Mouse (Mus musculus) adrenal gland, postnatal 4 days (tissue): ENCODE measurements around the gene Ssbp4. TPM values are rescaled to one million over a fixed set of nuclear protein-coding genes. Genes with fewer than 3 reads are reported as not detected.

Experiments used
- DNase-seq, 2 experiments: peaks; one replicate each; pipeline ENCODE4 v3.0.0; 2021 to 2022; ENCODE audit warnings: low spot score in 2 of 2, mixed read lengths in 2 of 2
- total RNA-seq, 2 experiments: library from RNA; stranded (reverse); gene quantifications; 2 replicates each; pipeline ENCODE4 v1.2.3; 2021

Gene Ssbp4
- total RNA-seq, 2 experiments from 2014 or later = 137 to 154 TPM

GRCm38 (mm10) chr8:70632346-70632892 is 23.7 kb upstream of the Ssbp4 start, which contains the start of gene Gdf15:
TSS of gene Gdf15 (minus strand) at chr8:70632456.
- no peak for DNase-seq

DNA sequence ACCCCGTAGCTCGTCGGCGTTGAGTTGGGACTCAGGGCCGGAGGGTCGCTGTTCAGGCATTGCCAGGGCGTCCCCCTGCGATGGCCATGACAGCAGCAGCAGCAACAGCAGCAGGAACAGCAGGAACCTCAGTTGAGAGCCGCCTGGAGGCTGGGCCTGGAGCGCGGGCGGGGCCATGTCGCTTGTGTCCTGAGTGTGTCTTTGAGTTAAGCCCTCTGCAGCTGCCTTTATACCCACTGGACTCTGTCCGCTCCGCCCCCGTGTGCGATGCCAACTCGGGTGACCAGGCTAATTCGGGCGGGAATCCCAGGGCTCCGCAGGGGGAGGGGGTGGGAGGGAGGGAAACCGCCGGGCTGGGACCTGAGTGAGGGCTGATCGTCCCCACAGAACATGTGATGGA is 22.8 kb upstream of the Ssbp4 start:
- DNase-seq = no peak

DNA sequence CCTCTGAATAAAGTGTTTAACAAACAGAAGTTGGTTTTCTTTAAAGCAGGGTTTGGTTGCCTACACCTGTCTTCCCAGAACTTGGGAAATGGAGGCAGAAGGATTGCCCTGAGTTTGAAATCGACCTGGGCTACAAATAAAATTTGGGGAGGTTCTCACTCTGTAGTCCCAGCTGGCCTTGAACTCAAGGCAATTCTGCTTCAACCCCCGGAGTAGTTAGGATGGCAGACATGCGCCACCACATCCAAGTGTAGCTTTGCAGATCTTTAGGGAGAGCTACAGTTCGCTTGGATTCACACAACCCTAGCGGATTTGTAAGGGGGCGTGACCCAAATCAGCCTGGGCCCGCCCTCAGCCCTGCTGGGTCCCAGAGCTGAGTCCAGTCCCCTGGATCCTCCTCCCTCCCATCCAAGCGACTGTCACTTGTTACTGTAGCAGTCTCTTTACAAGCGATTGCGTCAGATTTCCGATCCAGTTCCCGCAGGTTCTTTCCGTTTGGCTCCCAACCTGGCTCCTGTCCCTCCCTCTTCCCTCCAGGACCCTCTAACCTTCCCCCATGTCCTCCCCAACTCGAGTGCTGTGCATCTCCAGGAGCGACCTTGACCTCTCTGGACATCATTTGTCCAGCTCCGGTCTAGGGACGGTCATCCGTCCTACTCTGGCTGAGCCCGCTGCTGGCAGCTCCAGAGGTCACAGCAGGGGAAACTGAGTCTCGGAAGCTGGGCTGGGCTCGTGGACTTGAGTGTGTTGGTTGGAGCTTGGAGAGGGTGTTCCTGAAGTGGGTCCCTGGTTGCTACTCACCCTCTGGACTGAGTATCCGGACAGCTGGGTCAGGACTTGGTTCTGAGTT is 22.1 kb upstream of the Ssbp4 start:
- no peak for DNase-seq

GRCm38 (mm10) chr8:70629574-70630531 is 21.2 kb upstream of the Ssbp4 start:
- peak; percentile 76 to 82 for DNase-seq

DNA sequence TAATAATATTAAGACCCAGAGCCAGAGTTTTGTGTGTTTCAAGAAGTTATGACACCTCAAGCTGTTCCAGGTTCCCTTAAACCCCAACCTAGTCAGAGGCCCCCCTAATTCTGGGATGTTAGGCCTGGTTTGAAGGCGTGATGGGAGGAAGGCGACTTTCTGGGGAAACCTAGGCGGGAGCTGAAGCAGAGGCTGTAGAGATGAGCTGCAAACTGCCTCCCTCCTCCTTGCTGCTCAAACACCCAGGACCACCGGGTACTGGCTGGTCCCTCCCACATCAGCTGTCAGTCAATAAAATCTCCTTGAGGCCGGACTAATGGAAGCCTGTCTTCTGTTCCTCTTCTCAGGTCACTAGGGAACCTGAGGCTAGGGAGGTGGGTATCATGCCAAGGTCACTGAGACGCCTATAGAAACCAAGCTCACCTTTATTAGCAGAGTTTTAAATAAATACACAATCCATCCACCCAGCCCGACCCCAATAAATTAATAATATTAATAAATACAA is 20.4 kb upstream of the Ssbp4 start:
- DNase-seq = no peak

DNA sequence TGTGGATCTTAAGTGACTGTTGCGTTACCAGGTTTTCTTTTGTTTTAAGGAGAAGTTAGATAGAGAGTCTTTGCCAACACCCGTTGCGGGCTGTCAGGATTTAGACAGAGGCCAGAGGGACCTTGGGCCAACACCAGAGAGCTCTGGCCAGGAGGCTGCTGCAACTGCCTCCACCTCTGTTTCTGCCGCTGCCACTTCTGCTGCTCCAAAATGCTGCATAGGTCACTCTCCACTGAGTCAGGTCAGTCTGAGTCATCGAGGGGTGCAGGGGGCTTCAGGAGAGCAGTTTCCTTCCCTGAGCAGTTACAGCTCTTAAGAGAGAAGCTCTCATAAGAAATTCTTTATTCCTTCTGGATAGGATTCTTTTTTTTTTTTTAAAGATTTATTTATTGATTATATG is 18.4 kb upstream of the Ssbp4 start:
- DNase-seq = no peak

GRCm38 (mm10) chr8:70625104-70625503 is 16.4 kb upstream of the Ssbp4 start:
- DNase-seq = no peak

- DNase-seq = no peak
Measured at GRCm38 (mm10) chr8:70622220-70622619, 13.5 kb upstream of the Ssbp4 start.

- DNase-seq = no peak
Measured at GRCm38 (mm10) chr8:70618888-70619334, 10.2 kb upstream of the Ssbp4 start.

DNA sequence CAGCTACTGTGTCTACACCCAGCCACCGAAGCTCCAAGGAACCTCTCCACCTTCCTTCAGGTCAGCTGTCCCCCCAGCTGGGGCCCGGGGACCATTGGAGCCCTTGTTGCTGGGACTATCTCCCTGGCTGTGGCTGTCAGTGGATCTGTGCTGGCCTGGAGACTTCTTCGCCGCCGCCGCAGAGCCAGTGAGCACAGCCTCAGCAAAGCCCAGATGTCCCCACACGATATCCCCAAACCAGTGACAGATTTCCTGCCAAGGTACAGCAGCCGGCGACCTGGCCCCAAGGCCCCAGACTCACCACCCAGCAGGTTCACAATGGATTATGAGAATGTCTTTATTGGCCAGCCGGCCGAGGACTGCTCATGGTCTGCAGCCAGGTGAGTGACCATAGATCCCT is 9.3 kb upstream of the Ssbp4 start:
- no peak for DNase-seq

- DNase-seq = no peak
Measured at GRCm38 (mm10) chr8:70616645-70617044, 8.0 kb upstream of the Ssbp4 start.

GRCm38 (mm10) chr8:70615894-70616293 is 7.2 kb upstream of the Ssbp4 start, which contains the start of gene Lrrc25:
TSS of gene Lrrc25 (plus strand) at chr8:70616155.
- DNase-seq = no peak

DNA sequence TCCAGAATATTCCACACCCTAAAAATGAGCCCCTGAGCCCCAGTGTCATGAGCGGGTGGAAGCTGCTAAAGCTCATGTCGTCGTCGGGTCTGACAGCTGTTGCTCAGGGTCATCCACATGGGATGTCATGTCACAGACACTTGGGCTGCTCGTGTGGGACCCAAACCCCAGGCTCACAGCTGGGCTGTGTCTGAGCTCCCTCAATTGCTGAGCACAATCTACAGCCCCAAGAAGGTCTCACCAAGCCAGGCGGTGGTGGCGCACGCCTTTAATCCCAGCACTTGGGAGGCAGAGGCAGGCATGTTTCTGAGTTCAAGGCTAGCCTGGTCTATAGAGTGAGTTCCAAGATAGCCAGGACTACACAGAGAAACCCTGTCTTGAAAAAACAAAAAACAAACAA is 6.6 kb upstream of the Ssbp4 start:
- DNase-seq = no peak

DNA sequence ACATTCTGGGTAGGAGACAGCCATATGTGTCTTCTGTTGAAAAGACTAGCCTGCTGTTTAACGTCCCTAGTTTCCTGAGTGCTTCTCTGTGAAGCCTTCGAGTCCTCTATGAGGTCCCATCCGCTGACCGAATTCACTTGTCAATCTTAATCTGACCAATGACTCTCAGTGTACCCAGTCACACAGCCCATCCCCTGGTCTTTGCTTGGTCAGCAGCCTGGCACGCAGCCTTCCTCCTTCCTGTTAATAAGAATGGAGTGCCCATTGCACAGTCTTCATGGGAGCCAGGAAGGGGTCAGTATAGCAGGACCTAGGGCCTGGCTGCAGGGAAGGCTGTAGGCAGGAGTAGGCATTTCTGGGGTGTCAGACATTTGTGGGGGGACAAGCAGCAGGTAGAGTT is 5.8 kb upstream of the Ssbp4 start:
- DNase-seq = no peak

GRCm38 (mm10) chr8:70613763-70614162 is 5.1 kb upstream of the Ssbp4 start:
- DNase-seq = no peak

DNA sequence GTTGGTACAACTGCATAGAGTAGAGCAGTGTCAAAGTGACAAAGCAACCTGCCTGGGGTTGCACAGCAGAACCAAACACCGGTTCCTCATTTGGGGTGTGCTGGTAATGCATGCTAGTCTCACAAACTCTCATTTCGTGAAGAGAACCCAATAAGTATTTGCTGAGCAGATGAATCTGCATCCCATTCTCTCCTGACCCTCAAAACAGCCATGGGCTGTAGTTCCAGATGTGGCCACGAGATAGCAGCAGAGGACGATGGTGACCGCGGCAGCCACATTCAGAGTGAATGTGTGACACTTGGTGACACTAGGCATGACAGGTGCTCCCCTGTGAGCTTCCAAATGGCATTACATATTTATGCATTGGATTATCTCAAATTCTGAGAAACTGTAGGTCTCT is 3.2 kb upstream of the Ssbp4 start:
- DNase-seq = peak in 1 of 2 experiments; percentile 71

- DNase-seq = peak; percentile 73 to 77
Measured at GRCm38 (mm10) chr8:70610796-70611771, 2.4 kb upstream of the Ssbp4 start.

DNA sequence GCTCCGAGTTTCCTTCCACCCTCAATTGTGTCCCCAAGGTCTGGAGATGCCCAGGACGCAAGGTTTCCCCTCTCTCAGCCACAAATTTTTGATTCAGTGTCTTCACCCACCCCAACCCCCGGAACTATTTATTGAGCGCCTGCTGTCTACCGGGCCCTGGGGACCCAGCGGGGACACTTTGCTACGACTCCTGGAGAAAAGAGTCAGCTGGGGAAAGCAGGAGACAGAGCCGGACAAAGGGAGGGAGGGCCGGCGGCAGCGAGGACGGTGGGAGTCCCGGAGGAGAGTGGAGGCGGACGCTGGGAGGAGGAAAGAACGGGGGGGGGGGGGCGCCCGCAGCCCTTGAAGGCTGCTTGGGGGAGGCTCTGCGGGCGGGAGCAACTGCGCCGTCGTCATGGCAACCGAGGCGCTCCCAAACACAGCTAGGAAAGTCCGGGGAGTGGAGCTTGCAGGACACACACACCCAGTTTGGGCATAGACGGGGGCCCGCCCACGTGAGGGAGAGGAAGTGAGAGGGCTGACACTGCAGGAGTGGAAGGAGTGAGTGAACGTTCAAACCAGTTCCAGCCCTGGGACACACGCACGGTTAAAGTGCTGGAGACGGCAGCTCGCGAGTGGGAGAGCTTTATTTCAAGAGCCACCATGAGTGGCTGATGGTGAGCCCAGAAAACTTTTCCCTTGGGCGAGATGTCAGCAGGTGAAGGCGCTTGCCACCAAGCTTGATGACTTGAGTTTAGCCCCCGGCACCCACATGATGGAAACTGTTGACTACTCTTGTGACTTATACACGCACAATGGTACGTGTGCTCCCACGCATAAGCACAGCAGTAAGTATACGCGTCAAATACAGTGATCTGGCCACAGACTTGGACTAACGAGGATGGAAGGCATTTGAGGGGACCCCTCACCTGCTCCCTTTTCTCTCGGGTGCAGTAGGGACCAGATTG is 1.4 kb upstream of the Ssbp4 start:
- DNase-seq = peak in 1 of 2 experiments; percentile 79

GRCm38 (mm10) chr8:70609368-70609848 is 736 bp upstream of the Ssbp4 start:
- peak; percentile 76 to 81 for DNase-seq
